ENCODE assay signal across 14 mouse cellular contexts in genomic region chr11:120851582-120851981, GRCm38 (mm10). TPM values are rescaled to one million over a fixed set of nuclear protein-coding genes. Genes with fewer than 3 reads are reported as not detected.
DNase-seq lines count a peak whose midpoint lies in the region; ATAC-seq and TF ChIP-seq lines count a peak whose summit lies in the region.
"Had no signal": no experiment of that assay in that cellular context is flagged by ENCODE, and none has a peak within 500 bp of the region (broad histone marks: within the 10 kb centered on the region; RNA-seq: fewer than 3 reads in every experiment).

No protein-coding gene starts in this region.

- peaks cover 4% of the 10 kb centered on the region; the same call in 1 of the 2 replicates for H3K36me3 ChIP-seq in kidney, embryonic 15.5 days
- H3K36me3 ChIP-seq in lung, postnatal 0 days (ENCODE audit: insufficient read depth, low read length): no peaks in the 10 kb centered on the region
- peaks cover 26% of the 10 kb centered on the region for H3K36me3 ChIP-seq in limb, embryonic 10.5 days
- H3K36me3 ChIP-seq: neural tube, embryonic 13.5 days had no signal

- no peak overlapping the region for H3K9ac ChIP-seq in kidney, embryonic 15.5 days
- no peak overlapping the region for H3K9ac ChIP-seq in lung, postnatal 0 days (replicated peaks; ENCODE audit: low read depth)
- H3K9ac ChIP-seq: heart, embryonic 12.5 days; hindbrain, embryonic 15.5 days; neural tube, embryonic 13.5 days had no signal

- H3K27ac ChIP-seq in kidney, embryonic 15.5 days: peak overlapping the region; percentile 89
- H3K27ac ChIP-seq in lung, postnatal 0 days (ENCODE audit: low read length): peak overlapping the region; percentile 47
- H3K27ac ChIP-seq in limb, embryonic 10.5 days: peak overlapping the region; percentile 22; the same call in 1 of the 2 replicates
- H3K27ac ChIP-seq: hindbrain, embryonic 15.5 days; neural tube, embryonic 13.5 days had no signal

- peaks cover 36% of the 10 kb centered on the region for H3K4me1 ChIP-seq in kidney, embryonic 15.5 days
- H3K4me1 ChIP-seq in lung, postnatal 0 days (ENCODE audit: insufficient read depth, low read depth, low read length): peaks cover 12% of the 10 kb centered on the region
- peaks cover 12% of the 10 kb centered on the region for H3K4me1 ChIP-seq in limb, embryonic 10.5 days
- H3K4me1 ChIP-seq: hindbrain, embryonic 15.5 days; neural tube, embryonic 13.5 days had no signal

- DNase-seq in kidney, postnatal 4 days: no peak
- no peak for DNase-seq in lung, postnatal 0 days (ENCODE audit: low spot score)
- DNase-seq in lung, postnatal 36 days: no peak
- no peak for DNase-seq in limb, embryonic 10.5 days (ENCODE audit: low spot score)
- DNase-seq in layer of hippocampus, adult 11-12 months (ENCODE audit: low spot score): no peak
- DNase-seq in B cell, adult 2 months: no peak
- DNase-seq: cerebellum, adult 18-20 months; cerebellum, postnatal 36 days had no signal

- no peak for TF ChIP-seq CTCF in lung, postnatal 0 days (IDR thresholded peaks at IDR 0.05)

- no peak overlapping the region for H3K4me3 ChIP-seq in kidney, embryonic 15.5 days (replicated peaks)
- H3K4me3 ChIP-seq in lung, postnatal 0 days (ENCODE audit: low read depth, low read length): no peak overlapping the region
- H3K4me3 ChIP-seq in limb, embryonic 10.5 days: no peak overlapping the region
- H3K4me3 ChIP-seq: erythroblast, embryonic 14.5 days; heart, embryonic 12.5 days; hindbrain, embryonic 15.5 days; neural tube, embryonic 13.5 days had no signal

- TF ChIP-seq EP300 in lung, postnatal 0 days (IDR thresholded peaks at IDR 0.05): no peak

- H3K27me3 ChIP-seq in kidney, embryonic 15.5 days: no peaks in the 10 kb centered on the region
- H3K27me3 ChIP-seq in lung, postnatal 0 days (replicated peaks; ENCODE audit: insufficient read depth, low read length): no peaks in the 10 kb centered on the region
- no peaks in the 10 kb centered on the region for H3K27me3 ChIP-seq in limb, embryonic 10.5 days (ENCODE audit: low read depth, poor library complexity, severe bottlenecking)
- H3K27me3 ChIP-seq: heart, embryonic 12.5 days; hindbrain, embryonic 15.5 days; neural tube, embryonic 13.5 days had no signal

- H3K4me2 ChIP-seq in kidney, embryonic 15.5 days: no peak overlapping the region
- H3K4me2 ChIP-seq in lung, postnatal 0 days (replicated peaks; ENCODE audit: low read depth, low read length): no peak overlapping the region
- H3K4me2 ChIP-seq: heart, embryonic 12.5 days; hindbrain, embryonic 15.5 days; neural tube, embryonic 13.5 days had no signal

- WGBS in kidney, embryonic 15.5 days: 53% methylated on average over 2 of the region's 2 CpGs
- 49% methylated on average over 2 of the region's 2 CpGs for WGBS in lung, postnatal 0 days
- 78% methylated on average over 2 of the region's 2 CpGs for WGBS in limb, embryonic 10.5 days

- no peaks in the 10 kb centered on the region for H3K9me3 ChIP-seq in kidney, embryonic 15.5 days (replicated peaks)
- H3K9me3 ChIP-seq in lung, postnatal 0 days (ENCODE audit: low read length): no peaks in the 10 kb centered on the region
- H3K9me3 ChIP-seq in limb, embryonic 10.5 days (replicated peaks): no peaks in the 10 kb centered on the region
- H3K9me3 ChIP-seq: hindbrain, embryonic 15.5 days; neural tube, embryonic 13.5 days had no signal

- no peak for ATAC-seq in kidney, embryonic 15.5 days (replicated peaks; ENCODE audit: low FRiP score)
- no peak for ATAC-seq in lung, postnatal 0 days
- ATAC-seq: forebrain, embryonic 16.5 days had no signal

RNA-seq across cellular contexts. Expression of gene Fasn, which starts 27.2 kb away (rescaled TPM):
- polyA plus RNA-seq in kidney, embryonic 15.5 days (2015; fragmentation: Nextera tagmentation; extraction: Ambion mirVana): 44.1 and 51.8 TPM in 2 replicates
- polyA plus RNA-seq in lung, postnatal 0 days (2015; fragmentation: Nextera tagmentation; extraction: Ambion mirVana): 54.7 and 63.8 TPM in 2 replicates
- polyA plus RNA-seq in limb, embryonic 10.5 days (2016; fragmentation: Nextera tagmentation; extraction: Ambion mirVana): 125 and 139 TPM in 2 replicates

RNA-seq across cellular contexts. Expression of gene Dus1l, which starts 55.4 kb away (rescaled TPM):
- 74.2 and 87.2 TPM in 2 replicates for polyA plus RNA-seq in kidney, embryonic 15.5 days (2015; fragmentation: Nextera tagmentation; extraction: Ambion mirVana)
- 40.5 and 43.1 TPM in 2 replicates for polyA plus RNA-seq in lung, postnatal 0 days (2015; fragmentation: Nextera tagmentation; extraction: Ambion mirVana)
- 122 and 136 TPM in 2 replicates for polyA plus RNA-seq in limb, embryonic 10.5 days (2016; fragmentation: Nextera tagmentation; extraction: Ambion mirVana)

Comparison
In these comparisons a context has a peak if more than half of its experiments do, and no peak if none do; other contexts are left out.
1. H3K27ac ChIP-seq: peak in every context shown above with its lines; median percentile 89 in kidney, embryonic 15.5 days; 47 in lung, postnatal 0 days; 22 in limb, embryonic 10.5 days.